Mouse (Mus musculus) heart, postnatal 0 days (tissue): ENCODE measurements around the gene Myzap. TPM values are rescaled to one million over a fixed set of nuclear protein-coding genes. Genes with fewer than 3 reads are reported as not detected.
A peak's percentile ranks its signal among the peaks of the same experiment; 100 is the strongest.

Experiments used
- ATAC-seq: fragments of 200-750 bp; cut with Nextera tagmentation; 2 replicates; pipeline ENCODE4 v1.8.0; 2017; ENCODE audit warnings: low read depth, moderate number of reproducible peaks, moderate library complexity; ENCODE audit not compliant: insufficient read depth
- DNase-seq: peaks from one replicate; pipeline ENCODE4 v3.0.0-alpha.2; 2016; ENCODE audit warnings: low spot score
- H3K27ac ChIP-seq: fragments of 300-500 bp; sonication (generic); 2 replicates; pipeline ENCODE4 v1.5.1; 2014; ENCODE audit warnings: low read depth, mild to moderate bottlenecking
- H3K27me3 ChIP-seq: fragments of 300-500 bp; sonication (generic); 2 replicates; pipeline ENCODE4 v1.6.1; 2014; ENCODE audit warnings: low read length, mixed read lengths; ENCODE audit not compliant: control insufficient read depth, insufficient read depth
- H3K36me3 ChIP-seq: fragments of 300-500 bp; sonication (generic); replicated peaks from 2 replicates; pipeline ENCODE4 v1.6.1; 2014; ENCODE audit warnings: low read length, mixed read lengths; ENCODE audit not compliant: control insufficient read depth, insufficient read depth
- H3K4me1 ChIP-seq: fragments of 300-500 bp; sonication (generic); 2 replicates; pipeline ENCODE4 v1.6.1; 2014; ENCODE audit warnings: antibody characterized with exemption; ENCODE audit not compliant: control insufficient read depth, insufficient read depth
- H3K4me2 ChIP-seq: fragments of 300-500 bp; sonication (generic); 2 replicates; pipeline ENCODE4 v1.6.1; 2014; ENCODE audit warnings: low read depth, mild to moderate bottlenecking, low read length, moderate library complexity
- H3K4me3 ChIP-seq: fragments of 300-500 bp; sonication (generic); 2 replicates; pipeline ENCODE4 v1.5.1; 2014; ENCODE audit warnings: low read depth, low read length
- H3K9ac ChIP-seq: fragments of 300-500 bp; sonication (generic); replicated peaks from 2 replicates; pipeline ENCODE4 v1.6.1; 2014; ENCODE audit warnings: low read depth, low read length, mixed read lengths
- H3K9me3 ChIP-seq: fragments of 300-500 bp; sonication (generic); replicated peaks from 2 replicates; pipeline ENCODE4 v1.6.1; 2016; ENCODE audit warnings: low read length; ENCODE audit not compliant: control insufficient read depth
- CTCF ChIP-seq: IDR thresholded peaks from 2 replicates; pipeline ENCODE4 v1.5.1; 2016; ENCODE audit warnings: antibody characterized with exemption, control low read depth, low read depth
- EP300 ChIP-seq: IDR thresholded peaks from 2 replicates; pipeline ENCODE4 v1.6.1; 2016; ENCODE audit warnings: antibody characterized with exemption, low read depth
- WGBS: fragments of 180-500 bp; shearing (Covaris S2); extraction: QIAGEN DNeasy Blood & Tissue Kit; methylation state at CpG from one replicate; pipeline ENCODE4 v1.1.7; 2014; 5-methylcytosine and 5-hydroxymethylcytosine counted together
- polyA plus RNA-seq: library from polyadenylated mRNA; unstranded; fragments of >200 nt; fragmentation: Nextera tagmentation; extraction: Ambion mirVana; gene quantifications from 2 replicates; pipeline ENCODE4 v1.2.1, GENCODE M21; 2015
- total RNA-seq: library from RNA; depleted of rRNA; stranded (reverse); fragments of >200 nt; gene quantifications from 2 replicates; pipeline ENCODE4 v1.2.3, GENCODE M21; 2014; ENCODE audit warnings: low replicate concordance

Myzap gene
- total and polyA plus RNA-seq, 2 experiments from 2014 or later = 196 to 341 TPM

DNA sequence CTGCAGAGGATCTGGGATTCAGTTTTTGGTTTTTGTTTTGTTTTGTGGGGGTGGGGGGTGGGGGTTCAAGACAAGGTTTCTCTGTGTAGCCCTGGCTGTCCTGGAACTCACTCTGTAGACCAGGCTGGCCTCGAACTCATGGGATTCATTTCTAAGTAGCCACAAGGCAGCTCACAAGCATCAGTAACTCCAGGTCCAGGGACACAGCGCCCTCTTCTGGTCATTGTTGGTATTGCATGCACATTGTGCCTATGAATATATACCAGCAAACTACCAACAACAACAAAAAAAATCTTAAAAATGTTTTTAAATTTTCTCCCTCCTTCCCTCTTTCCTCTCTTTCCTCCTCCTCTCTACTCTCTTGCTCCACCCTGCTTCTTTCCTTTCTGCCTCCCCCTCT is 22.5 kb upstream of the Myzap start:
- no peak overlapping the region for H3K27ac ChIP-seq
- ATAC-seq (no peak), DNase-seq (no peak)
- no peak overlapping the region for H3K9ac ChIP-seq
- TF ChIP-seq CTCF (peak; percentile 82), EP300 (no peak)
- H3K9me3 ChIP-seq = no peaks in the 10 kb centered on the region
- H3K4me3 ChIP-seq = no peak overlapping the region
- no peak overlapping the region for H3K4me2 ChIP-seq
- no peaks in the 10 kb centered on the region for H3K27me3 ChIP-seq
- 35% methylated on average over 2 of the region's 2 CpGs for WGBS
- peaks cover 19% of the 10 kb centered on the region for H3K4me1 ChIP-seq
- no peaks in the 10 kb centered on the region for H3K36me3 ChIP-seq

- H3K4me3 ChIP-seq = no peak overlapping the region
- no peaks in the 10 kb centered on the region for H3K27me3 ChIP-seq
- 81% methylated on average over 6 of the region's 6 CpGs for whole genome bisulfite sequencing
- H3K4me1 ChIP-seq = peaks cover 36% of the 10 kb centered on the region
- DNase-seq (peak; percentile 73), ATAC-seq (no peak)
- peak overlapping the region; percentile 61; the same call in 1 of the 2 replicates for H3K27ac ChIP-seq
- TF ChIP-seq CTCF (peak; percentile 94), EP300 (no peak)
- H3K9ac ChIP-seq = no peak overlapping the region
- H3K9me3 ChIP-seq = no peaks in the 10 kb centered on the region
- H3K4me2 ChIP-seq = no peak overlapping the region
- H3K36me3 ChIP-seq = no peaks in the 10 kb centered on the region
These were observed 20.8 kb upstream of the Myzap start for GRCm38 (mm10) chr9:71612981-71613380.

- Histone ChIP-seq H3K9me3 (no peaks in the 10 kb centered on the region), H3K9ac (no peak overlapping the region), H3K27me3 (no peaks in the 10 kb centered on the region), H3K4me3 (no peak overlapping the region), H3K4me1 (peaks cover 37% of the 10 kb centered on the region), H3K27ac (peak overlapping the region; percentile 61), H3K4me2 (no peak overlapping the region), H3K36me3 (no peaks in the 10 kb centered on the region)
- ATAC-seq = 0 out of 2 replicates have a peak, but pooled peaks have one; percentile 24
- no peak for TF ChIP-seq CTCF
- TF ChIP-seq EP300 = 0 out of 2 replicates have a peak, but pooled peaks have one; percentile 32
- DNase-seq = no peak
- WGBS = 41% methylated on average over 4 of the region's 4 CpGs
These were observed 19.7 kb upstream of the Myzap start for GRCm38 (mm10) chr9:71611876-71612275.

- peaks cover 47% of the 10 kb centered on the region for H3K4me1 ChIP-seq
- peak; percentile 65 for ATAC-seq
These were observed 16.9 kb upstream of the Myzap start for GRCm38 (mm10) chr9:71609010-71609409.

DNA sequence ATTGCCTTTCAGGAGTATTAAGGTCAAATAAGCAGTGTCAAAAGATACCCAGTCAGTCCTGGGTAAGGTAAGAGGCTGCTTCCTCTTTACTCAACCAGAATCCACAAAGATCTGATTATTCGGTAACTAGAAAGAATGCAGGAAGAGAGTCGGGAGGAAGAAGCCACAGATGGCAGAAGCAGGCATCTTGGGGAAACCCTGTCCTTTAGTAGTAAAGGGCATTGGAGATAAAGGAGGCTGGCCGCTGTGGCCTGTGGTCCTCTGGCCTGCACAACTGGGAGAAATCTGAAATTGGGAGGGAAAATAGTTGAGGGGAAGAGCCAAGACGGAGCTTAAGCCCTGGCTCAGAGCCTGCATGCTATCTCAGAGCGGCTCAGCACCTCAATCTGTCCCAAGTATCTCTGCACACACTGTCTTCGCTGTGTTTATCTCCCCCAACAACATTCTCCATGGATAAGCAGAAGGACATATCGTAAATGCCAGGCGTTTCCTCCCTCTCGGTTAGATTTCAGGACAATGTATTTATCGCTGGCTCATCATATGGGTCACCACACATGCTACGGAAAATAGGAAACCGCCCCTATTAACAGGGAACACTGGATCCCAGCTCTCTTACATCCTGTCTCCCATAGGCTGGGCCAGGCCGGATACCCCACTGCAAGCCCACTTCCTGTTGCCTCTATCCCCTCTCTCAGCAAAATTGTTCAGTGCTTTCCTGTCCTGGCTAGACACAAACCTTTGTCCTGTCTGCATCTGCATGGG is 14.3 kb upstream of the Myzap start:
- peak; percentile 71 for DNase-seq
- peaks cover 40% of the 10 kb centered on the region for H3K4me1 ChIP-seq

More at GRCm38 (mm10) chr9:71609010-71609409, 16.9 kb upstream of the Myzap start:
- no peak overlapping the region; the same call in 1 of the 2 replicates for H3K4me2 ChIP-seq
- no peak overlapping the region for H3K4me3 ChIP-seq
- H3K27ac ChIP-seq = peak overlapping the region; percentile 58
- TF ChIP-seq EP300 (no peak; the same call in 1 of the 2 replicates), CTCF (no peak)
- H3K27me3 ChIP-seq = no peaks in the 10 kb centered on the region
- H3K9ac ChIP-seq = no peak overlapping the region
- H3K9me3 ChIP-seq = no peaks in the 10 kb centered on the region
- WGBS = 11% methylated on average over 6 of the region's 6 CpGs
- DNase-seq = peak; percentile 51
- no peaks in the 10 kb centered on the region for H3K36me3 ChIP-seq

More for the DNA sequence above, 14.3 kb upstream of the Myzap start:
- WGBS = 23% methylated on average over 13 of the region's 13 CpGs
- peak overlapping the region; percentile 70 for H3K27ac ChIP-seq
- H3K9me3 ChIP-seq = no peaks in the 10 kb centered on the region
- H3K4me3 ChIP-seq = no peak overlapping the region
- peak; percentile 68 for ATAC-seq
- peak; percentile 90 for TF ChIP-seq EP300
- TF ChIP-seq CTCF = no peak
- H3K27me3 ChIP-seq = no peaks in the 10 kb centered on the region
- H3K9ac ChIP-seq = no peak overlapping the region
- peak overlapping the region; percentile 22; the same call in 1 of the 2 replicates for H3K4me2 ChIP-seq
- H3K36me3 ChIP-seq = no peaks in the 10 kb centered on the region
